Mouse (Mus musculus) MEL (cell line): ENCODE measurements around the gene Kcnj9. TPM values are rescaled to one million over a fixed set of nuclear protein-coding genes. Genes with fewer than 3 reads are reported as not detected.

Source experiments
- DNase-seq: peaks from one replicate; pipeline ENCODE4 v3.0.0; 2011; ENCODE audit warnings: low read depth, low spot score
- H3K27ac ChIP-seq: 2 replicates; pipeline ENCODE4 v1.5.1; 2012; ENCODE audit warnings: low read depth, mild to moderate bottlenecking, control low read depth, low read length, moderate library complexity; ENCODE audit not compliant: control insufficient read depth
- H3K27me3 ChIP-seq, 2 experiments: fragments of 150-350 bp in 1 of 2; sonication (generic) in 1 of 2; 2 replicates each; pipeline ENCODE4 v1.6.1; 2012; ENCODE audit warnings: low read length in 2 of 2, mild to moderate bottlenecking in 2 of 2, improper control_type of control experiment in 1 of 2, moderate library complexity in 1 of 2; ENCODE audit not compliant: insufficient read depth in 2 of 2, control insufficient read depth in 1 of 2
- H3K36me3 ChIP-seq, 2 experiments: 2 replicates each; pipeline ENCODE4 v1.6.1; 2012 to 2014; ENCODE audit warnings: low read length in 2 of 2, improper control_type of control experiment in 1 of 2, inconsistent platforms in 1 of 2, mild to moderate bottlenecking in 1 of 2; ENCODE audit not compliant: insufficient read depth in 2 of 2, control insufficient read depth in 1 of 2
- H3K4me1 ChIP-seq, 2 experiments: fragments of 150-350 bp in 1 of 2; sonication (generic) in 1 of 2; 2 replicates each; pipeline ENCODE4 v1.6.1; 2012; ENCODE audit warnings: low read length in 2 of 2, improper control_type of control experiment in 1 of 2, mild to moderate bottlenecking in 1 of 2; ENCODE audit not compliant: insufficient read depth in 2 of 2, control insufficient read depth in 1 of 2
- H3K4me3 ChIP-seq, 2 experiments: fragments of 150-350 bp in 1 of 2; sonication (generic) in 1 of 2; 2 replicates each; pipeline ENCODE4 v1.5.1; 2012; ENCODE audit warnings: low read depth in 2 of 2, low read length in 2 of 2, mild to moderate bottlenecking in 2 of 2, moderate library complexity in 2 of 2, control low read depth in 1 of 2, improper control_type of control experiment in 1 of 2; ENCODE audit not compliant: control insufficient read depth in 1 of 2, insufficient read depth in 1 of 2
- H3K79me2 ChIP-seq: 2 replicates; pipeline ENCODE4 v1.6.1; 2012; ENCODE audit warnings: mild to moderate bottlenecking, low read length, moderate library complexity; ENCODE audit not compliant: control insufficient read depth, poor library complexity, insufficient read depth
- H3K9ac ChIP-seq: 2 replicates; pipeline ENCODE4 v1.6.1; 2012; ENCODE audit warnings: low read depth, mild to moderate bottlenecking, control low read depth, low read length, moderate library complexity; ENCODE audit not compliant: control insufficient read depth, poor library complexity, severe bottlenecking
- H3K9me3 ChIP-seq: fragments of 150-350 bp; sonication (generic); replicated peaks from 2 replicates; pipeline ENCODE4 v1.6.1; 2012; ENCODE audit warnings: mild to moderate bottlenecking, low read length, improper control_type of control experiment, moderate library complexity; ENCODE audit not compliant: insufficient read depth
- CHD1 ChIP-seq: IDR thresholded peaks from 2 replicates; pipeline ENCODE4 v1.6.1; 2012; ENCODE audit warnings: low read depth, mild to moderate bottlenecking, inconsistent platforms, low read length, improper control_type of control experiment
- E2F4 ChIP-seq: IDR thresholded peaks from 2 replicates; pipeline ENCODE4 v1.6.1; 2011; ENCODE audit warnings: low read depth, low read length, improper control_type of control experiment, borderline replicate concordance
- EP300 ChIP-seq, 2 experiments: IDR thresholded peaks; 2 replicates each; pipeline ENCODE4 v1.6.1; 2011; ENCODE audit warnings: improper control_type of control experiment in 2 of 2, low read length in 2 of 2, low read depth in 1 of 2, mild to moderate bottlenecking in 1 of 2
- GATA1 ChIP-seq: IDR thresholded peaks from 2 replicates; pipeline ENCODE4 v1.6.1; 2011; ENCODE audit warnings: low read depth, low read length, improper control_type of control experiment
- HCFC1 ChIP-seq: IDR thresholded peaks from 2 replicates; pipeline ENCODE4 v1.6.1; 2012; ENCODE audit warnings: low read depth, mild to moderate bottlenecking, inconsistent platforms, low read length, improper control_type of control experiment, moderate library complexity
- JUND ChIP-seq: IDR thresholded peaks from 2 replicates; pipeline ENCODE4 v1.6.1; 2011; ENCODE audit warnings: low read depth, mild to moderate bottlenecking, improper control_type of control experiment, low read length
- MAFK ChIP-seq: IDR thresholded peaks from 2 replicates; pipeline ENCODE4 v1.6.1; 2011; ENCODE audit warnings: low read depth, mild to moderate bottlenecking, low read length, improper control_type of control experiment, borderline replicate concordance
- MEF2A ChIP-seq: IDR thresholded peaks from 2 replicates; pipeline ENCODE4 v1.6.1; 2014; ENCODE audit warnings: low read depth, mild to moderate bottlenecking, inconsistent platforms, low read length, improper control_type of control experiment; ENCODE audit not compliant: poor library complexity, insufficient replicate concordance, severe bottlenecking; ENCODE audit errors: extremely low read depth
- MXI1 ChIP-seq: IDR thresholded peaks from 2 replicates; pipeline ENCODE4 v1.6.1; 2011; ENCODE audit warnings: mild to moderate bottlenecking, low read depth, low read length, improper control_type of control experiment
- MYB ChIP-seq: IDR thresholded peaks from 2 replicates; pipeline ENCODE4 v1.6.1; 2011; ENCODE audit warnings: mild to moderate bottlenecking, low read depth, low read length, improper control_type of control experiment
- MYC ChIP-seq: IDR thresholded peaks from 2 replicates; pipeline ENCODE4 v1.6.1; 2011; ENCODE audit warnings: low read depth, mild to moderate bottlenecking, low read length, improper control_type of control experiment, moderate library complexity
- NELFE ChIP-seq: IDR thresholded peaks from 2 replicates; pipeline ENCODE4 v1.6.1; 2011; ENCODE audit warnings: low read depth, low read length, improper control_type of control experiment
- NRF1 ChIP-seq: IDR thresholded peaks from 2 replicates; pipeline ENCODE4 v1.6.1; 2014; ENCODE audit warnings: low read depth, mild to moderate bottlenecking, inconsistent platforms, low read length, improper control_type of control experiment, moderate library complexity; ENCODE audit not compliant: poor library complexity, insufficient read depth, severe bottlenecking
- POLR2AphosphoS2 ChIP-seq: IDR thresholded peaks from 2 replicates; pipeline ENCODE4 v1.6.1; 2011; ENCODE audit warnings: low read length, improper control_type of control experiment
- POLR2AphosphoS5 ChIP-seq: IDR thresholded peaks from 2 replicates; pipeline ENCODE4 v1.6.1; 2012; ENCODE audit warnings: low read depth, borderline replicate concordance, mild to moderate bottlenecking, inconsistent platforms, low read length, moderate library complexity, mixed read lengths
- RCOR1 ChIP-seq: IDR thresholded peaks from 2 replicates; pipeline ENCODE4 v1.6.1; 2012; ENCODE audit warnings: low read depth, mild to moderate bottlenecking, inconsistent platforms, low read length, improper control_type of control experiment
- TBP ChIP-seq: IDR thresholded peaks from 2 replicates; pipeline ENCODE4 v1.8.0; 2011; ENCODE audit warnings: low read depth, low read length, improper control_type of control experiment
- TCF12 ChIP-seq: IDR thresholded peaks from 2 replicates; pipeline ENCODE4 v1.6.1; 2014; ENCODE audit warnings: low read depth, mild to moderate bottlenecking, inconsistent platforms, low read length, improper control_type of control experiment, moderate library complexity
- UBTF ChIP-seq: IDR thresholded peaks from 2 replicates; pipeline ENCODE4 v1.6.1; 2012; ENCODE audit warnings: low read depth, mild to moderate bottlenecking, inconsistent platforms, low read length, improper control_type of control experiment, moderate library complexity, borderline replicate concordance; ENCODE audit not compliant: insufficient read depth
- USF2 ChIP-seq, 2 experiments: IDR thresholded peaks; 2 replicates each; pipeline ENCODE4 v1.6.1; 2011 to 2012; ENCODE audit warnings: improper control_type of control experiment in 2 of 2, low read length in 2 of 2, borderline replicate concordance in 1 of 2, inconsistent platforms in 1 of 2, low read depth in 1 of 2, mild to moderate bottlenecking in 1 of 2; ENCODE audit not compliant: insufficient read depth in 1 of 2
- ZC3H11A ChIP-seq: IDR thresholded peaks from 2 replicates; pipeline ENCODE4 v1.6.1; 2012; ENCODE audit warnings: low read depth, mild to moderate bottlenecking, inconsistent platforms, low read length, improper control_type of control experiment
- ZKSCAN1 ChIP-seq: IDR thresholded peaks from 2 replicates; pipeline ENCODE4 v1.6.1; 2012; ENCODE audit warnings: low read depth, mild to moderate bottlenecking, inconsistent platforms, low read length, improper control_type of control experiment, moderate library complexity
- ZMIZ1 ChIP-seq: IDR thresholded peaks from 2 replicates; pipeline ENCODE4 v1.6.1; 2012; ENCODE audit warnings: low read depth, mild to moderate bottlenecking, inconsistent platforms, low read length, improper control_type of control experiment, moderate library complexity
- ZNF384 ChIP-seq: IDR thresholded peaks from 2 replicates; pipeline ENCODE4 v1.6.1; 2012; ENCODE audit warnings: low read depth, mild to moderate bottlenecking, inconsistent platforms, low read length, improper control_type of control experiment
- polyA plus RNA-seq, 2 experiments: library from polyadenylated mRNA; stranded (reverse) in 1 of 2; unstranded in 1 of 2; fragments of >175 nt in 1 of 2; fragments of >200 nt in 1 of 2; gene quantifications; 2 replicates each; pipeline versions ENCODE4 v1.2.1 to v1.2.4; 2012; ENCODE audit warnings: low replicate concordance in 2 of 2, low read depth in 1 of 2; ENCODE audit not compliant: insufficient read length in 2 of 2, insufficient read depth in 1 of 2, missing spikeins in 1 of 2
- total RNA-seq: library from RNA; depleted of rRNA; stranded (reverse); fragments of 300-350 nt; gene quantifications from 2 replicates; pipeline ENCODE4 v1.2.3, GENCODE M21; 2012

Kcnj9 gene
- total and polyA plus RNA-seq, 3 experiments = 0.08 TPM; not detected in 2

DNA sequence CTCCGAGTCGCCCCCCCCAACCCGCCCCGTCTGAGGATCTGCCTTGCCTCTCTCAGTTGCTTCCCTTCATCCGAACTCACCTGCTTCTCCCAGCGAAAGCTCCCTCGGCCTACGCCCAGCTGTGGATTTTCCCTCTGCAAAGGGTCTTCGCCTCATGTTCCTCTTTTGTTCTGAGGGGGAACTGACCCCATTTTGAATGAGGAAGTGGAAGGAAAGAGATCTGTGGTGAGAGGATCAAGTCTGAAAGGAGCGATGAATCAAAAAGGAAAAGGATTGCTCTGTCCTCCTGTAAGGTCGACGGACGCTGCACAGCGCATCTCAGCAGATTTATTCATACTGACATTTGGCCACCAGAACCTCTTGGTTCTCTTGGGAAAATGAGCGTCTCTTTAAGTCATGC lies 6.7 kb upstream of the Kcnj9 start:
- no peak overlapping the region for H3K27ac ChIP-seq
- H3K27me3 ChIP-seq = peaks cover 5 to 11% of the 10 kb centered on the region in 2 experiments
- no peaks in the 10 kb centered on the region for H3K9me3 ChIP-seq
- H3K36me3 ChIP-seq = peaks cover 0 to 4% of the 10 kb centered on the region in 2 experiments; a peak in 1 of 4 replicates
- H3K4me3 ChIP-seq = no peak overlapping the region
- peaks cover 0 to 7% of the 10 kb centered on the region in 2 experiments; a peak in 2 of 4 replicates for H3K4me1 ChIP-seq
- TF ChIP-seq NRF1 (no peak), HCFC1 (no peak), MXI1 (no peak), USF2 (IDR thresholded peaks at IDR 0.05; ENCODE audit: borderline replicate concordance in 1 of 2, insufficient read depth in 1 of 2, low read depth in 1 of 2, low read length in 2 of 2) (no peak), ZNF384 (no peak), GATA1 (no peak), MEF2A (no peak)
- no peaks in the 10 kb centered on the region for H3K79me2 ChIP-seq
- no peak overlapping the region for H3K9ac ChIP-seq
- DNase-seq = peak; percentile 19

DNA sequence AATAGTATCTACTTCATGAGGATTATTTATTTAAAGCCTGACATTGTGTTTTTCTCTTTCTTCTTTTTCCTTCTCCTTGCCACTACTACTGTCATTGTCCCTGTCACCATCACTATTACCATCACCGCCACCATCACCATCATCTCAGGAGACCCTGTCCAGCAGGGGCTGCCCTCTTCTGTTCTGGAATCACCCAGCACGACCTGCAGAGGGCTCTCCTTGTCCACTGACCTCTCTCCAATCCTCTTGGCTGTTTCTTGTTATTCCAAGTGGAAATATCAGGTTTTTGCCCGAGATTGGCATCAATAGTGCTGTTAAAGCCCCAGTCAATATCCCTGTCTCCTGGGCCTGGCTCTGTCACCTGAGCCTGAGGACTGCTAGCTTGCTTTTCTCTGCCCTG lies 4.4 kb upstream of the Kcnj9 start:
- Histone ChIP-seq H3K36me3 (no peaks in the 10 kb centered on the region), H3K27ac (no peak overlapping the region), H3K4me1 (peaks cover 0 to 3% of the 10 kb centered on the region in 2 experiments; a peak in 1 of 4 replicates), H3K27me3 (peaks cover 5 to 15% of the 10 kb centered on the region in 2 experiments), H3K9me3 (no peaks in the 10 kb centered on the region), H3K4me3 (no peak overlapping the region), H3K79me2 (no peaks in the 10 kb centered on the region), H3K9ac (no peak overlapping the region)
- no peak for DNase-seq
- TF ChIP-seq JUND = no peak
- no peak for TF ChIP-seq ZMIZ1
- TF ChIP-seq RCOR1 = no peak
- no peak for TF ChIP-seq MYC
- TF ChIP-seq POLR2AphosphoS2 = no peak
- TF ChIP-seq ZC3H11A = no peak
- no peak for TF ChIP-seq CHD1
- no peak for TF ChIP-seq POLR2AphosphoS5
- no peak for TF ChIP-seq NELFE
- no peak for TF ChIP-seq GATA1
- TF ChIP-seq ZNF384 = no peak
- no peak for TF ChIP-seq MXI1
- TF ChIP-seq MYB = no peak
- TF ChIP-seq TCF12 = no peak
- no peak for TF ChIP-seq UBTF
- no peak for TF ChIP-seq E2F4
- no peak for TF ChIP-seq MAFK
- no peak for TF ChIP-seq TBP
- TF ChIP-seq ZKSCAN1 = no peak
- no peak for TF ChIP-seq EP300 (IDR thresholded peaks at IDR 0.05; ENCODE audit: low read depth in 1 of 2, low read length in 2 of 2)
